12 mouse cellular contexts compared by ENCODE assay signal in genomic region chr13:63253147-63253546, GRCm38 (mm10).
DNase-seq lines count a peak whose midpoint lies in the region; ATAC-seq and TF ChIP-seq lines count a peak whose summit lies in the region.
"Had no signal": no experiment of that assay in that cellular context is flagged by ENCODE, and none has a peak within 500 bp of the region (broad histone marks: within the 10 kb centered on the region; RNA-seq: fewer than 3 reads in every experiment).

No protein-coding gene starts in this region.

- ATAC-seq in kidney, embryonic 14.5 days (ENCODE audit: low FRiP score, low TSS enrichment): no peak
- ATAC-seq in hematopoietic stem cell, adult 5-6 weeks (replicated peaks in 1 of 2; ENCODE audit: insufficient read depth in 1 of 2, low FRiP score in 2 of 2, low TSS enrichment in 1 of 2, low read depth in 1 of 2, poor library complexity in 2 of 2, severe bottlenecking in 2 of 2): peak; percentile 63 to 68
- ATAC-seq in midbrain, embryonic 13.5 days: no peak
- ATAC-seq: midbrain, embryonic 16.5 days had no signal

- H3K27me3 ChIP-seq in kidney, embryonic 14.5 days (ENCODE audit: control insufficient read depth, insufficient read depth, low read length): no peaks in the 10 kb centered on the region
- no peaks in the 10 kb centered on the region for H3K27me3 ChIP-seq in C2C12 (ENCODE audit: control insufficient read depth, insufficient read depth, insufficient read length)
- H3K27me3 ChIP-seq in midbrain, embryonic 13.5 days: no peaks in the 10 kb centered on the region
- H3K27me3 ChIP-seq: hindbrain, embryonic 13.5 days had no signal

- peaks cover 92% of the 10 kb centered on the region for H3K79me3 ChIP-seq in C2C12 (ENCODE audit: low read depth)

- peaks cover 17% of the 10 kb centered on the region for H3K36me3 ChIP-seq in kidney, embryonic 14.5 days (ENCODE audit: control insufficient read depth, insufficient read depth, low read length)
- H3K36me3 ChIP-seq in C2C12 (ENCODE audit: control insufficient read depth, insufficient read depth): peaks cover 59% of the 10 kb centered on the region
- peaks cover 10% of the 10 kb centered on the region; the same call in 1 of the 2 replicates for H3K36me3 ChIP-seq in midbrain, embryonic 13.5 days

- no peaks in the 10 kb centered on the region for H3K9me3 ChIP-seq in kidney, embryonic 14.5 days (ENCODE audit: control insufficient read depth, low read length)
- H3K9me3 ChIP-seq in midbrain, embryonic 13.5 days: no peaks in the 10 kb centered on the region
- H3K9me3 ChIP-seq: forebrain, embryonic 12.5 days; hindbrain, embryonic 13.5 days had no signal

- no peak for TF ChIP-seq CTCF in C2C12 (IDR thresholded peaks at IDR 0.05; ENCODE audit: control insufficient read depth, insufficient read depth, insufficient read length)

- H3K79me2 ChIP-seq in C2C12 (ENCODE audit: control insufficient read depth, insufficient read depth): peaks cover 100% of the 10 kb centered on the region

- no peak overlapping the region for H3K9ac ChIP-seq in kidney, embryonic 14.5 days (ENCODE audit: low read depth, low read length)
- no peak overlapping the region for H3K9ac ChIP-seq in midbrain, embryonic 13.5 days (replicated peaks)
- H3K9ac ChIP-seq: forebrain, embryonic 12.5 days; hindbrain, embryonic 13.5 days had no signal

- peaks cover 72% of the 10 kb centered on the region for H3K4me1 ChIP-seq in kidney, embryonic 14.5 days (ENCODE audit: control insufficient read depth, insufficient read depth, low read length)
- H3K4me1 ChIP-seq in midbrain, embryonic 13.5 days (replicated peaks): no peaks in the 10 kb centered on the region; the same call in 1 of the 2 replicates

- H3K4me2 ChIP-seq in kidney, embryonic 14.5 days (replicated peaks; ENCODE audit: low read depth, low read length): no peak overlapping the region
- H3K4me2 ChIP-seq in midbrain, embryonic 13.5 days (replicated peaks): no peak overlapping the region
- H3K4me2 ChIP-seq: forebrain, embryonic 12.5 days; hindbrain, embryonic 13.5 days had no signal

- DNase-seq in kidney, adult 11 months: no peak
- DNase-seq in NIH3T3 (ENCODE audit: low read depth): peak; percentile 77
- DNase-seq in thymus, postnatal 4 days: no peak
- DNase-seq: cerebellum, adult 8-10 months; right cerebral cortex, postnatal 14 days had no signal

- 54% methylated on average over 5 of the region's 5 CpGs for WGBS in kidney, embryonic 14.5 days
- 90% methylated on average over 5 of the region's 5 CpGs for WGBS in midbrain, embryonic 13.5 days

- no peak overlapping the region for H3K4me3 ChIP-seq in kidney, embryonic 14.5 days (ENCODE audit: low read length)
- no peak overlapping the region for H3K4me3 ChIP-seq in C2C12 (ENCODE audit: insufficient read depth, poor library complexity, severe bottlenecking)
- no peak overlapping the region for H3K4me3 ChIP-seq in midbrain, embryonic 13.5 days (replicated peaks)
- H3K4me3 ChIP-seq: forebrain, embryonic 12.5 days; hindbrain, embryonic 13.5 days had no signal

- H3K27ac ChIP-seq in kidney, embryonic 14.5 days (ENCODE audit: low read depth, low read length): peak overlapping the region; percentile 18; the same call in 1 of the 2 replicates
- no peak overlapping the region for H3K27ac ChIP-seq in midbrain, embryonic 13.5 days
- H3K27ac ChIP-seq: forebrain, embryonic 12.5 days; hindbrain, embryonic 13.5 days had no signal

- H3ac ChIP-seq in C2C12 (ENCODE audit: control insufficient read depth, insufficient read length, low read depth): no peak overlapping the region

TF ChIP-seq in C2C12, 6 proteins besides CTCF, POLR2A, EP300 and RAD21:
- TF ChIP-seq MAX (IDR thresholded peaks at IDR 0.05) (peak; percentile 38), MYOG (IDR thresholded peaks at IDR 0.05; ENCODE audit: control insufficient read depth, extremely low read depth, insufficient read length) (no peak)

Comparison
In these comparisons a context has a peak if more than half of its experiments do, and no peak if none do; other contexts are left out.
1. ATAC-seq: peak in hematopoietic stem cell, adult 5-6 weeks (2 of 2); none in kidney, embryonic 14.5 days (single experiment) and midbrain, embryonic 13.5 days (single experiment).